Mouse (Mus musculus): ENCODE measurements around the gene Mbnl3. TPM values are rescaled to one million over a fixed set of nuclear protein-coding genes. Genes with fewer than 3 reads are reported as not detected.

The Mbnl3 gene
- polyA plus RNA-seq, 1 experiment from 2014 or later = 9.1 TPM

- 68% methylated on average over 5 of the region's 5 CpGs for WGBS
- no peaks in the 10 kb centered on the region for H3K9me3 ChIP-seq (ENCODE audit: control insufficient read depth, low read length)
- H3K4me1 ChIP-seq (ENCODE audit: control insufficient read depth, insufficient read depth, low read length) = no peaks in the 10 kb centered on the region
- no peak overlapping the region for H3K4me2 ChIP-seq (ENCODE audit: low read depth, low read length)
- no peaks in the 10 kb centered on the region for H3K27me3 ChIP-seq (replicated peaks; ENCODE audit: control insufficient read depth, insufficient read depth, low read length)
- H3K27ac ChIP-seq (ENCODE audit: low read length) = no peak overlapping the region
- no peaks in the 10 kb centered on the region for H3K36me3 ChIP-seq (ENCODE audit: control insufficient read depth, insufficient read depth, low read length)
- H3K4me3 ChIP-seq (ENCODE audit: low read length) = no peak overlapping the region
- no peak overlapping the region for H3K9ac ChIP-seq (ENCODE audit: low read depth, low read length)
- no peak for ATAC-seq
Observed at GRCm38 (mm10) chrX:51164766-51165165, 41.6 kb downstream of the Mbnl3 start.

GRCm38 (mm10) chrX:51148436-51148835, 57.9 kb downstream of the Mbnl3 start:
- Histone ChIP-seq H3K27me3 (replicated peaks; ENCODE audit: control insufficient read depth, insufficient read depth, low read length) (no peaks in the 10 kb centered on the region), H3K9ac (ENCODE audit: low read depth, low read length) (no peak overlapping the region), H3K36me3 (ENCODE audit: control insufficient read depth, insufficient read depth, low read length) (no peaks in the 10 kb centered on the region), H3K4me3 (ENCODE audit: low read length) (no peak overlapping the region), H3K4me2 (ENCODE audit: low read depth, low read length) (no peak overlapping the region), H3K27ac (ENCODE audit: low read length) (no peak overlapping the region), H3K9me3 (ENCODE audit: control insufficient read depth, low read length) (no peaks in the 10 kb centered on the region), H3K4me1 (ENCODE audit: control insufficient read depth, insufficient read depth, low read length) (no peaks in the 10 kb centered on the region)
- whole genome bisulfite sequencing = 67% methylated on average over 4 of the region's 4 CpGs
- ATAC-seq = no peak

DNA sequence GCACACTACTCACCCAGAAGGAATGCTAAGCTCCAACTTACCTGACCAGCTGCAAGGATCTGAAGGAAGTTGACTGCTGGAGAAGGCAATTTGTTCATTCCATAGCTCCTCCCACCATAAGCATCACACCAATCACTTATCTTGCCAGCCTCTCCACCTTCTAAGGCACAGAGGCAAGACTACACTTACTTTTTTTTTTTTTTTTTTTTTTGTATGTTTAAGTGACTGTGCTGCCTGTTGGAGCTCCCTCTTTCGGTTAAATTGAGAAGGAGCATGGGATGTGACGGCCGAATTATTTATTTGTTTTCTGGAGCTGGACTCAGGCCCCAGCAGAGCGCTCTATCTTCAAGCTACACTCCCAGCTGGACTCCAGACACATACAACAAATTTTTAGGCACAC, 60.0 kb downstream of the Mbnl3 start:
- no peaks in the 10 kb centered on the region for H3K4me1 ChIP-seq (ENCODE audit: control insufficient read depth, insufficient read depth, low read length)
- ATAC-seq = no peak
- no peak overlapping the region for H3K9ac ChIP-seq (ENCODE audit: low read depth, low read length)
- H3K4me2 ChIP-seq (ENCODE audit: low read depth, low read length) = no peak overlapping the region
- no peaks in the 10 kb centered on the region for H3K36me3 ChIP-seq (ENCODE audit: control insufficient read depth, insufficient read depth, low read length)
- H3K27me3 ChIP-seq (replicated peaks; ENCODE audit: control insufficient read depth, insufficient read depth, low read length) = no peaks in the 10 kb centered on the region
- no peaks in the 10 kb centered on the region for H3K9me3 ChIP-seq (ENCODE audit: control insufficient read depth, low read length)
- H3K4me3 ChIP-seq (ENCODE audit: low read length) = no peak overlapping the region
- no peak overlapping the region for H3K27ac ChIP-seq (ENCODE audit: low read length)
- WGBS = 32% methylated on average over 4 of the region's 4 CpGs

DNA sequence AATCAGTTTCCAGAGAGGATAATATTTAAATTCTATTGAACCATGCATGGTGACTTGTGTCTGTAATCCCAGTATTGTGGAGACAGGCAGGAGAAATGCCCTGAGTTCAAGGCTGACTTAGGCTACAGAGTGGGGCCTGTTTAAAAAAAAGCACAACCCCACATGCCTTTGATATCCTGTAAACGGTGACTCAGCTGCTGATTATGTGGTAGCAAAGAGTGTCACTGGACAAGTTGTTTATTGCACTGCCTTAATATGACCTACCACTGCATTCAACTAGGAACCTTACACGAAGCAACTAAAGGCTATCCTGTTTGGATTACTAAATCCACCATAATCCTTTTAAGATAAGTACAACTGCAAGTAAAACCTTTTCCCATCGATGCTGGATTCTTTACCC, 66.3 kb downstream of the Mbnl3 start:
- no peak overlapping the region for H3K4me2 ChIP-seq (ENCODE audit: low read depth, low read length)
- no peak for ATAC-seq
- no peak overlapping the region for H3K9ac ChIP-seq (ENCODE audit: low read depth, low read length)
- H3K27me3 ChIP-seq (replicated peaks; ENCODE audit: control insufficient read depth, insufficient read depth, low read length) = no peaks in the 10 kb centered on the region
- H3K9me3 ChIP-seq (ENCODE audit: control insufficient read depth, low read length) = no peaks in the 10 kb centered on the region
- no peak overlapping the region for H3K4me3 ChIP-seq (ENCODE audit: low read length)
- no peaks in the 10 kb centered on the region for H3K4me1 ChIP-seq (ENCODE audit: control insufficient read depth, insufficient read depth, low read length)
- no peak overlapping the region for H3K27ac ChIP-seq (ENCODE audit: low read length)
- no peaks in the 10 kb centered on the region for H3K36me3 ChIP-seq (ENCODE audit: control insufficient read depth, insufficient read depth, low read length)
- WGBS = 31% methylated on average over 3 of the region's 3 CpGs

GRCm38 (mm10) chrX:51131325-51131724, 75.0 kb downstream of the Mbnl3 start:
- no peaks in the 10 kb centered on the region for H3K36me3 ChIP-seq (ENCODE audit: control insufficient read depth, insufficient read depth, low read length)
- ATAC-seq = no peak
- no peak overlapping the region for H3K27ac ChIP-seq (ENCODE audit: low read length)
- WGBS = 75% methylated on average over 3 of the region's 3 CpGs
- no peaks in the 10 kb centered on the region for H3K9me3 ChIP-seq (ENCODE audit: control insufficient read depth, low read length)
- no peak overlapping the region for H3K9ac ChIP-seq (ENCODE audit: low read depth, low read length)
- no peaks in the 10 kb centered on the region for H3K4me1 ChIP-seq (ENCODE audit: control insufficient read depth, insufficient read depth, low read length)
- no peak overlapping the region for H3K4me2 ChIP-seq (ENCODE audit: low read depth, low read length)
- no peaks in the 10 kb centered on the region for H3K27me3 ChIP-seq (replicated peaks; ENCODE audit: control insufficient read depth, insufficient read depth, low read length)
- no peak overlapping the region for H3K4me3 ChIP-seq (ENCODE audit: low read length)

GRCm38 (mm10) chrX:51102748-51103147, 103.6 kb downstream of the Mbnl3 start:
- H3K36me3 ChIP-seq (ENCODE audit: control insufficient read depth, insufficient read depth, low read length) = no peaks in the 10 kb centered on the region
- peak; percentile 78 for ATAC-seq
- WGBS = 71% methylated on average over 4 of the region's 4 CpGs
- H3K4me1 ChIP-seq (ENCODE audit: control insufficient read depth, insufficient read depth, low read length) = no peaks in the 10 kb centered on the region
- no peak overlapping the region for H3K4me3 ChIP-seq (ENCODE audit: low read length)
- no peaks in the 10 kb centered on the region for H3K9me3 ChIP-seq (ENCODE audit: control insufficient read depth, low read length)
- H3K27me3 ChIP-seq (replicated peaks; ENCODE audit: control insufficient read depth, insufficient read depth, low read length) = no peaks in the 10 kb centered on the region
- H3K27ac ChIP-seq (ENCODE audit: low read length) = no peak overlapping the region
- no peak overlapping the region for H3K4me2 ChIP-seq (ENCODE audit: low read depth, low read length)
- no peak overlapping the region for H3K9ac ChIP-seq (ENCODE audit: low read depth, low read length)

DNA sequence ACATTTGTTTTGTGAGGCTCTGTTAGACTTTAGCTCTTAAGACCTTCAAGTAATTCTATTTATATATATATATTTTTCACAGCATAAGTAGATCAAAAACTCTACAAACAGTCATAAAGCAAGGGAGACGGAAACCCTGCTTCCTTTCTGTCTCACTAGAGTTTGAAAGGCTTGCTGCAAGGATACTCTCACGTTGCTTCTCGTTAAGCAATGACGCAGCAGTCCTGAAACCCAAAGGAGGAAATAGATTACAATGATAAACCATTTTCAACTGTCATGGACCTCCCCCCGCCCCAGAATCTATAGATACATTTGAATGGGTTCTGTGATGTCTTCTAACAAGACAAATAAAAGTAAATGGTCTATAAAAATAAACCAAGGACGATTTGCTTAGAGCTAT, 121.4 kb downstream of the Mbnl3 start:
- H3K36me3 ChIP-seq (ENCODE audit: control insufficient read depth, insufficient read depth, low read length) = no peaks in the 10 kb centered on the region
- H3K9ac ChIP-seq (ENCODE audit: low read depth, low read length) = no peak overlapping the region
- ATAC-seq = no peak
- no peaks in the 10 kb centered on the region for H3K9me3 ChIP-seq (ENCODE audit: control insufficient read depth, low read length)
- WGBS = 71% methylated on average over 6 of the region's 6 CpGs
- H3K27me3 ChIP-seq (replicated peaks; ENCODE audit: control insufficient read depth, insufficient read depth, low read length) = no peaks in the 10 kb centered on the region
- H3K4me3 ChIP-seq (ENCODE audit: low read length) = no peak overlapping the region
- no peak overlapping the region for H3K4me2 ChIP-seq (ENCODE audit: low read depth, low read length)
- no peak overlapping the region for H3K27ac ChIP-seq (ENCODE audit: low read length)
- H3K4me1 ChIP-seq (ENCODE audit: control insufficient read depth, insufficient read depth, low read length) = no peaks in the 10 kb centered on the region

DNA sequence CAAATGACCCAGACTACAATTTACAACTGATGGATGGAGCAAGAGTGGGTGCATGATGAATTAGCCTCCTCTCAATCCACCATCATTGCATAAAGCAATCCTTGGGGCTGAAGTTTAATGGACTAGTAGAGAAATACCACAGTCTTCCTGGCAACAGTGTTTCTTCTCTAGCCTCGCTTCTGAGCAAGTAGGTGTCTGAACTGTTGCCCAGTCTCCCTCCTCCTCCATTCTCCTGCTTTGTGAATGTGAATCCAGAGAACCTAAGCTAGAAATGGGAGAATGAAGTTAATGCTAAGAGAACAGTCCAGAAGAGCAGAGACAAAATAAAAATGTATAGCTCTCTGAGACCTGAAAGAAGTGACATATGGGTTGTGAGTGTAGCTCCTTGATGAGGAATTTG, 122.1 kb downstream of the Mbnl3 start:
- ATAC-seq = no peak
- Histone ChIP-seq H3K4me1 (ENCODE audit: control insufficient read depth, insufficient read depth, low read length) (no peaks in the 10 kb centered on the region), H3K36me3 (ENCODE audit: control insufficient read depth, insufficient read depth, low read length) (no peaks in the 10 kb centered on the region), H3K4me2 (ENCODE audit: low read depth, low read length) (no peak overlapping the region), H3K4me3 (ENCODE audit: low read length) (no peak overlapping the region), H3K27ac (ENCODE audit: low read length) (no peak overlapping the region), H3K9ac (ENCODE audit: low read depth, low read length) (no peak overlapping the region), H3K27me3 (replicated peaks; ENCODE audit: control insufficient read depth, insufficient read depth, low read length) (no peaks in the 10 kb centered on the region), H3K9me3 (ENCODE audit: control insufficient read depth, low read length) (no peaks in the 10 kb centered on the region)
- WGBS = 67% methylated on average over 1 of the region's 1 CpGs

GRCm38 (mm10) chrX:51076744-51077143, 129.6 kb downstream of the Mbnl3 start:
- 39% methylated on average over 3 of the region's 3 CpGs for WGBS
- Histone ChIP-seq H3K36me3 (ENCODE audit: control insufficient read depth, insufficient read depth, low read length) (no peaks in the 10 kb centered on the region), H3K9ac (ENCODE audit: low read depth, low read length) (no peak overlapping the region), H3K9me3 (ENCODE audit: control insufficient read depth, low read length) (no peaks in the 10 kb centered on the region), H3K27me3 (replicated peaks; ENCODE audit: control insufficient read depth, insufficient read depth, low read length) (no peaks in the 10 kb centered on the region), H3K27ac (ENCODE audit: low read length) (no peak overlapping the region), H3K4me3 (ENCODE audit: low read length) (no peak overlapping the region), H3K4me1 (ENCODE audit: control insufficient read depth, insufficient read depth, low read length) (no peaks in the 10 kb centered on the region), H3K4me2 (ENCODE audit: low read depth, low read length) (no peak overlapping the region)
- no peak for ATAC-seq

Data from intestine, embryonic 16.5 days (tissue).